Mouse (Mus musculus): ENCODE data around the gene Kcne1. TPM values are rescaled to one million over a fixed set of nuclear protein-coding genes. Genes with fewer than 3 reads are reported as not detected.

Kcne1 gene
- polyA plus RNA-seq (2014; fragmentation: Nextera tagmentation; extraction: Ambion mirVana), result 0.09 and 0.11 TPM in 2 replicates

- no peak for ATAC-seq (ENCODE audit: insufficient number of reproducible peaks, low FRiP score, low TSS enrichment, low read depth)
- Histone ChIP-seq H3K4me3 (ENCODE audit: low read depth, low read length) (no peak within 1 kb of the TSS), H3K27ac (replicated peaks; ENCODE audit: low read depth, low read length) (no peak within 1 kb of the TSS)
These were observed at the start of gene Kcne1 for GRCm38 (mm10) chr16:92359229-92359628. TSS of gene Kcne1 (minus strand) at chr16:92359468.

DNA sequence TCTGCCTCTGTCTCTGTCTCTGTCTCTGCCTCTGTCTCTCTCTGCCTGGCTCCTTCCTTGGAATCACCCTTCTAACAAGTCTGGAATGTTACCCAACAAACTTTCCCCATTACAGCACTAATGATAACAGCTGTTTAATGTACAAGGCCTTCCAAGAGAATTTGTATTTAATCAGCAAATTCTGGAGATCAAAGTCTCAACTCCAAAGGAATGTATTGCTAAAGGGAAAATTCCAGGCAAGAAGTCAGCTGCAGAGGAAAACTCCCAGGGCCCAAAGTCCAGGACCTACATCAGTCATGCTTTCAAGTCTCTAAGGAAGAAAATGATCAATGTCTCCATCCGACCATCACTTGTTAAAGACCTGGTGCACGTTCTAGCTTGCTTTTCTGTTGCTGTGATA is 48.6 kb upstream of the Kcne1 start:
- H3K4me1 ChIP-seq (ENCODE audit: control insufficient read depth, insufficient read depth, low read length), result peaks cover 13% of the 10 kb centered on the region; the same call in 1 of the 2 replicates
- H3K9me3 ChIP-seq (ENCODE audit: control insufficient read depth, low read length), result no peaks in the 10 kb centered on the region
- H3K36me3 ChIP-seq (ENCODE audit: control insufficient read depth, insufficient read depth, low read length), result no peaks in the 10 kb centered on the region
- ATAC-seq (ENCODE audit: insufficient number of reproducible peaks, low FRiP score, low TSS enrichment, low read depth), result no peak
- no peak for DNase-seq (ENCODE audit: low spot score)
- no peak overlapping the region for H3K9ac ChIP-seq (ENCODE audit: low read length)
- H3K27ac ChIP-seq (replicated peaks; ENCODE audit: low read depth, low read length), result no peak overlapping the region
- WGBS, result 66% methylated on average over 2 of the region's 2 CpGs
- H3K27me3 ChIP-seq (ENCODE audit: control insufficient read depth, insufficient read depth, low read length), result no peaks in the 10 kb centered on the region
- H3K4me3 ChIP-seq (ENCODE audit: low read depth, low read length), result no peak overlapping the region
- H3K4me2 ChIP-seq (ENCODE audit: low read depth, severe bottlenecking), result no peak overlapping the region

More at GRCm38 (mm10) chr16:92359229-92359628, at the start of gene Kcne1:
- DNase-seq (ENCODE audit: low spot score), result no peak
- no peaks in the 10 kb centered on the region for H3K9me3 ChIP-seq (ENCODE audit: control insufficient read depth, low read length)
- peaks cover 7% of the 10 kb centered on the region; the same call in 1 of the 2 replicates for H3K4me1 ChIP-seq (ENCODE audit: control insufficient read depth, insufficient read depth, low read length)
- WGBS, result 42% methylated on average over 9 of the region's 9 CpGs
- no peaks in the 10 kb centered on the region for H3K36me3 ChIP-seq (ENCODE audit: control insufficient read depth, insufficient read depth, low read length)
- peak within 1 kb of the TSS; percentile 10; the same call in 1 of the 2 replicates for H3K4me2 ChIP-seq (ENCODE audit: low read depth, severe bottlenecking)
- no peak within 1 kb of the TSS for H3K9ac ChIP-seq (ENCODE audit: low read length)
- no peaks in the 10 kb centered on the region for H3K27me3 ChIP-seq (ENCODE audit: control insufficient read depth, insufficient read depth, low read length)

- peaks cover 20% of the 10 kb centered on the region; the same call in 1 of the 2 replicates for H3K4me1 ChIP-seq (ENCODE audit: control insufficient read depth, insufficient read depth, low read length)
- H3K27me3 ChIP-seq (ENCODE audit: control insufficient read depth, insufficient read depth, low read length), result no peaks in the 10 kb centered on the region
- H3K27ac ChIP-seq (replicated peaks; ENCODE audit: low read depth, low read length), result no peak overlapping the region
- no peaks in the 10 kb centered on the region for H3K36me3 ChIP-seq (ENCODE audit: control insufficient read depth, insufficient read depth, low read length)
- no peak for ATAC-seq (ENCODE audit: insufficient number of reproducible peaks, low FRiP score, low TSS enrichment, low read depth)
- no peak for DNase-seq (ENCODE audit: low spot score)
- 90% methylated on average over 2 of the region's 2 CpGs for WGBS
- no peak overlapping the region for H3K9ac ChIP-seq (ENCODE audit: low read length)
- H3K4me3 ChIP-seq (ENCODE audit: low read depth, low read length), result no peak overlapping the region
- H3K9me3 ChIP-seq (ENCODE audit: control insufficient read depth, low read length), result no peaks in the 10 kb centered on the region
- H3K4me2 ChIP-seq (ENCODE audit: low read depth, severe bottlenecking), result no peak overlapping the region
These were observed 44.9 kb upstream of the Kcne1 start for GRCm38 (mm10) chr16:92404141-92404540.

- no peaks in the 10 kb centered on the region for H3K27me3 ChIP-seq (ENCODE audit: control insufficient read depth, insufficient read depth, low read length)
- WGBS, result 78% methylated on average over 10 of the region's 10 CpGs
- no peak overlapping the region for H3K27ac ChIP-seq (replicated peaks; ENCODE audit: low read depth, low read length)
- no peaks in the 10 kb centered on the region for H3K36me3 ChIP-seq (ENCODE audit: control insufficient read depth, insufficient read depth, low read length)
- no peaks in the 10 kb centered on the region for H3K9me3 ChIP-seq (ENCODE audit: control insufficient read depth, low read length)
- ATAC-seq (ENCODE audit: insufficient number of reproducible peaks, low FRiP score, low TSS enrichment, low read depth), result no peak
- no peak overlapping the region for H3K4me3 ChIP-seq (ENCODE audit: low read depth, low read length)
- H3K4me1 ChIP-seq (ENCODE audit: control insufficient read depth, insufficient read depth, low read length), result peaks cover 22% of the 10 kb centered on the region; the same call in 1 of the 2 replicates
- no peak overlapping the region for H3K4me2 ChIP-seq (ENCODE audit: low read depth, severe bottlenecking)
- H3K9ac ChIP-seq (ENCODE audit: low read length), result no peak overlapping the region
- DNase-seq (ENCODE audit: low spot score), result no peak
These were observed 43.8 kb upstream of the Kcne1 start for GRCm38 (mm10) chr16:92403069-92403468.

GRCm38 (mm10) chr16:92402216-92402615 is 42.9 kb upstream of the Kcne1 start:
- H3K27ac ChIP-seq (replicated peaks; ENCODE audit: low read depth, low read length), result no peak overlapping the region
- ATAC-seq (ENCODE audit: insufficient number of reproducible peaks, low FRiP score, low TSS enrichment, low read depth) (no peak), DNase-seq (ENCODE audit: low spot score) (no peak)
- no peak overlapping the region for H3K9ac ChIP-seq (ENCODE audit: low read length)
- no peaks in the 10 kb centered on the region for H3K36me3 ChIP-seq (ENCODE audit: control insufficient read depth, insufficient read depth, low read length)
- H3K4me1 ChIP-seq (ENCODE audit: control insufficient read depth, insufficient read depth, low read length), result peaks cover 22% of the 10 kb centered on the region; the same call in 1 of the 2 replicates
- 31% methylated on average over 8 of the region's 8 CpGs for WGBS
- no peak overlapping the region for H3K4me3 ChIP-seq (ENCODE audit: low read depth, low read length)
- no peaks in the 10 kb centered on the region for H3K9me3 ChIP-seq (ENCODE audit: control insufficient read depth, low read length)
- H3K27me3 ChIP-seq (ENCODE audit: control insufficient read depth, insufficient read depth, low read length), result no peaks in the 10 kb centered on the region
- no peak overlapping the region for H3K4me2 ChIP-seq (ENCODE audit: low read depth, severe bottlenecking)

- Histone ChIP-seq H3K9ac (ENCODE audit: low read length) (no peak overlapping the region), H3K27ac (replicated peaks; ENCODE audit: low read depth, low read length) (no peak overlapping the region), H3K4me3 (ENCODE audit: low read depth, low read length) (no peak overlapping the region), H3K4me2 (ENCODE audit: low read depth, severe bottlenecking) (no peak overlapping the region), H3K4me1 (ENCODE audit: control insufficient read depth, insufficient read depth, low read length) (peaks cover 22% of the 10 kb centered on the region; the same call in 1 of the 2 replicates), H3K9me3 (ENCODE audit: control insufficient read depth, low read length) (no peaks in the 10 kb centered on the region), H3K36me3 (ENCODE audit: control insufficient read depth, insufficient read depth, low read length) (no peaks in the 10 kb centered on the region), H3K27me3 (ENCODE audit: control insufficient read depth, insufficient read depth, low read length) (no peaks in the 10 kb centered on the region)
- ATAC-seq (ENCODE audit: insufficient number of reproducible peaks, low FRiP score, low TSS enrichment, low read depth) (no peak), DNase-seq (ENCODE audit: low spot score) (no peak)
- 48% methylated on average over 10 of the region's 10 CpGs for WGBS
These were observed 41.9 kb upstream of the Kcne1 start for GRCm38 (mm10) chr16:92401206-92401605.

GRCm38 (mm10) chr16:92399490-92400458 is 40.5 kb upstream of the Kcne1 start:
- H3K27ac ChIP-seq (replicated peaks; ENCODE audit: low read depth, low read length), result peak overlapping the region; percentile 32; the same call in 1 of the 2 replicates
- H3K36me3 ChIP-seq (ENCODE audit: control insufficient read depth, insufficient read depth, low read length), result 0 out of 2 replicates have a peak, but pooled peaks cover 4% of the 10 kb centered on the region
- H3K4me2 ChIP-seq (ENCODE audit: low read depth, severe bottlenecking), result peak overlapping the region; percentile 78
- H3K9ac ChIP-seq (ENCODE audit: low read length), result peak overlapping the region; percentile 34
- peak overlapping the region; percentile 23 for H3K4me3 ChIP-seq (ENCODE audit: low read depth, low read length)
- H3K4me1 ChIP-seq (ENCODE audit: control insufficient read depth, insufficient read depth, low read length), result peaks cover 22% of the 10 kb centered on the region; the same call in 1 of the 2 replicates
- H3K9me3 ChIP-seq (ENCODE audit: control insufficient read depth, low read length), result no peaks in the 10 kb centered on the region
- H3K27me3 ChIP-seq (ENCODE audit: control insufficient read depth, insufficient read depth, low read length), result no peaks in the 10 kb centered on the region
- DNase-seq (ENCODE audit: low spot score), result peak; percentile 89
- WGBS, result under 1% methylated on average over 37 of the region's 37 CpGs
- peak; percentile 61; the same call in 1 of the 2 replicates for ATAC-seq (ENCODE audit: insufficient number of reproducible peaks, low FRiP score, low TSS enrichment, low read depth)

- no peak for ATAC-seq (ENCODE audit: insufficient number of reproducible peaks, low FRiP score, low TSS enrichment, low read depth)
These were observed 39.4 kb upstream of the Kcne1 start for GRCm38 (mm10) chr16:92398574-92399118.

More at GRCm38 (mm10) chr16:92398574-92399118, 39.4 kb upstream of the Kcne1 start:
- no peak for DNase-seq (ENCODE audit: low spot score)
- peaks cover 22% of the 10 kb centered on the region; the same call in 1 of the 2 replicates for H3K4me1 ChIP-seq (ENCODE audit: control insufficient read depth, insufficient read depth, low read length)
- H3K4me2 ChIP-seq (ENCODE audit: low read depth, severe bottlenecking), result peak overlapping the region; percentile 18; the same call in 1 of the 2 replicates
- H3K9ac ChIP-seq (ENCODE audit: low read length), result no peak overlapping the region
- WGBS, result 69% methylated on average over 6 of the region's 6 CpGs
- H3K9me3 ChIP-seq (ENCODE audit: control insufficient read depth, low read length), result no peaks in the 10 kb centered on the region
- no peaks in the 10 kb centered on the region for H3K27me3 ChIP-seq (ENCODE audit: control insufficient read depth, insufficient read depth, low read length)
- H3K36me3 ChIP-seq (ENCODE audit: control insufficient read depth, insufficient read depth, low read length), result 0 out of 2 replicates have a peak, but pooled peaks cover 4% of the 10 kb centered on the region
- H3K27ac ChIP-seq (replicated peaks; ENCODE audit: low read depth, low read length), result no peak overlapping the region
- H3K4me3 ChIP-seq (ENCODE audit: low read depth, low read length), result no peak overlapping the region
